Mouse (Mus musculus): Measurements from ENCODE around the gene Tead2. TPM values are rescaled to one million over a fixed set of nuclear protein-coding genes. Genes with fewer than 3 reads are reported as not detected.

Gene Tead2
- polyA plus RNA-seq (2012; rRNA removed; ENCODE audit: low replicate concordance), result 7.2 and 14.7 TPM in 2 replicates

GRCm38 (mm10) chr7:45215673-45216441 is at the start of gene Tead2:
Tead2 (plus strand) TSS chr7:45215753.

GRCm38 (mm10) chr7:45179469-45179868 is 36.1 kb upstream of the Tead2 start, which contains the start of gene Gfy:
Gfy (minus strand) TSS chr7:45179569.

GRCm38 (mm10) chr7:45180896-45181477 is 34.6 kb upstream of the Tead2 start, which contains the start of gene Pth2:
Pth2 (plus strand) TSS chr7:45180995.

GRCm38 (mm10) chr7:45204380-45205143 is 11.0 kb upstream of the Tead2 start, which contains the start of gene Ccdc155:
Ccdc155 (minus strand) TSS chr7:45204892.

GRCm38 (mm10) chr7:45211851-45212251 is 3.7 kb upstream of the Tead2 start, which contains the start of gene Dkkl1:
Dkkl1 (minus strand) TSS chr7:45212147.

GRCm38 (mm10) chr7:45238723-45239496 is 23.4 kb downstream of the Tead2 start, which contains the start of gene Cd37:
Cd37 (minus strand) TSS chr7:45239115.

GRCm38 (mm10) chr7:45240633-45241388 is 25.3 kb downstream of the Tead2 start, which contains the start of gene Slc6a16:
Slc6a16 (plus strand) TSS chr7:45241085.

GRCm38 (mm10) chr7:45277136-45277760 is 61.7 kb downstream of the Tead2 start, which contains the start of gene Slc6a21:
Slc6a21 (plus strand) TSS chr7:45277513.

Other genes with a start within 250 kb of the Tead2 start
- gene Cpt1c, start 240.9 kb upstream of the Tead2 start, polyA plus RNA-seq (2012; rRNA removed; ENCODE audit: low replicate concordance), result 6.7 and 11.1 TPM in 2 replicates
- 45.6 and 61.7 TPM in 2 replicates for gene Prmt1, start 229.2 kb upstream of the Tead2 start, polyA plus RNA-seq (2012; rRNA removed; ENCODE audit: low replicate concordance)
- gene Irf3, start 218.1 kb upstream of the Tead2 start, polyA plus RNA-seq (2012; rRNA removed; ENCODE audit: low replicate concordance), result 70.7 and 84.2 TPM in 2 replicates
- 26.3 and 28.8 TPM in 2 replicates for gene Bcl2l12, start 217.0 kb upstream of the Tead2 start, polyA plus RNA-seq (2012; rRNA removed; ENCODE audit: low replicate concordance)
- gene Scaf1, start 199.4 kb upstream of the Tead2 start, polyA plus RNA-seq (2012; rRNA removed; ENCODE audit: low replicate concordance), result 59.7 and 64.8 TPM in 2 replicates
- gene Rras, start 197.8 kb upstream of the Tead2 start, polyA plus RNA-seq (2012; rRNA removed; ENCODE audit: low replicate concordance), result 76.8 and 77.3 TPM in 2 replicates
- 8.5 and 9.7 TPM in 2 replicates for gene Prr12, start 162.9 kb upstream of the Tead2 start, polyA plus RNA-seq (2012; rRNA removed; ENCODE audit: low replicate concordance)
- gene Nosip, start 153.3 kb upstream of the Tead2 start, polyA plus RNA-seq (2012; rRNA removed; ENCODE audit: low replicate concordance), result 47.3 and 54.0 TPM in 2 replicates
- gene Prrg2, start 153.1 kb upstream of the Tead2 start, polyA plus RNA-seq (2012; rRNA removed; ENCODE audit: low replicate concordance), result 145 and 313 TPM in 2 replicates
- gene Rcn3, start 123.5 kb upstream of the Tead2 start, polyA plus RNA-seq (2012; rRNA removed; ENCODE audit: low replicate concordance), result 42.1 and 62.3 TPM in 2 replicates
- gene Fcgrt, start 111.9 kb upstream of the Tead2 start, polyA plus RNA-seq (2012; rRNA removed; ENCODE audit: low replicate concordance), result 84.8 and 148 TPM in 2 replicates
- 86.3 and 120 TPM in 2 replicates for gene Rps11, start 91.3 kb upstream of the Tead2 start, polyA plus RNA-seq (2012; rRNA removed; ENCODE audit: low replicate concordance)
- 462 and 1,279 TPM in 2 replicates for gene Rpl13a, start 87.0 kb upstream of the Tead2 start, polyA plus RNA-seq (2012; rRNA removed; ENCODE audit: low replicate concordance)
- 2.6 TPM in 1 of 2 replicates, not detected in the other for gene Gm45713, start 79.5 kb upstream of the Tead2 start, polyA plus RNA-seq (2012; rRNA removed; ENCODE audit: low replicate concordance)
- 41.6 and 41.8 TPM in 2 replicates for gene Flt3l, start 79.3 kb upstream of the Tead2 start, polyA plus RNA-seq (2012; rRNA removed; ENCODE audit: low replicate concordance)
- 33.6 and 51.7 TPM in 2 replicates for gene Pih1d1, start 61.5 kb upstream of the Tead2 start, polyA plus RNA-seq (2012; rRNA removed; ENCODE audit: low replicate concordance)
- 214 and 420 TPM in 2 replicates for gene Aldh16a1, start 61.2 kb upstream of the Tead2 start, polyA plus RNA-seq (2012; rRNA removed; ENCODE audit: low replicate concordance)
- 0.07 and 0.09 TPM in 2 replicates for gene Slc17a7, start 51.8 kb upstream of the Tead2 start, polyA plus RNA-seq (2012; rRNA removed; ENCODE audit: low replicate concordance)
- gene Gfy, start 36.2 kb upstream of the Tead2 start, polyA plus RNA-seq (2012; rRNA removed; ENCODE audit: low replicate concordance), result not detected in 2 replicates
- gene Pth2, start 34.8 kb upstream of the Tead2 start, polyA plus RNA-seq (2012; rRNA removed; ENCODE audit: low replicate concordance), result not detected in 2 replicates
- gene Ccdc155, start 10.9 kb upstream of the Tead2 start, polyA plus RNA-seq (2012; rRNA removed; ENCODE audit: low replicate concordance), result 0.04 TPM in 1 of 2 replicates, not detected in the other
- gene Dkkl1, start 3.6 kb upstream of the Tead2 start, polyA plus RNA-seq (2012; rRNA removed; ENCODE audit: low replicate concordance), result 0.11 and 1.4 TPM in 2 replicates
- 12.2 and 41.2 TPM in 2 replicates for gene Cd37, start 23.4 kb downstream of the Tead2 start, polyA plus RNA-seq (2012; rRNA removed; ENCODE audit: low replicate concordance)
- gene Slc6a16, start 25.3 kb downstream of the Tead2 start, polyA plus RNA-seq (2012; rRNA removed; ENCODE audit: low replicate concordance), result not detected in 2 replicates
- gene Slc6a21, start 61.8 kb downstream of the Tead2 start, polyA plus RNA-seq (2012; rRNA removed; ENCODE audit: low replicate concordance), result 0.13 TPM in 1 of 2 replicates, not detected in the other
- gene Trpm4, start 118.0 kb downstream of the Tead2 start, polyA plus RNA-seq (2012; rRNA removed; ENCODE audit: low replicate concordance), result 125 and 254 TPM in 2 replicates
- 0.09 and 0.55 TPM in 2 replicates for gene Hrc, start 119.5 kb downstream of the Tead2 start, polyA plus RNA-seq (2012; rRNA removed; ENCODE audit: low replicate concordance)
- 34.3 and 84.9 TPM in 2 replicates for gene Ppfia3, start 151.3 kb downstream of the Tead2 start, polyA plus RNA-seq (2012; rRNA removed; ENCODE audit: low replicate concordance)
- 2.5 and 6.3 TPM in 2 replicates for gene Lin7b, start 154.8 kb downstream of the Tead2 start, polyA plus RNA-seq (2012; rRNA removed; ENCODE audit: low replicate concordance)
- gene Snrnp70, start 180.0 kb downstream of the Tead2 start, polyA plus RNA-seq (2012; rRNA removed; ENCODE audit: low replicate concordance), result 112 and 146 TPM in 2 replicates
- 0.05 TPM in 2 replicates for gene Kcna7, start 189.9 kb downstream of the Tead2 start, polyA plus RNA-seq (2012; rRNA removed; ENCODE audit: low replicate concordance)
- gene Ntf5, start 197.9 kb downstream of the Tead2 start, polyA plus RNA-seq (2012; rRNA removed; ENCODE audit: low replicate concordance), result 0.05 and 0.39 TPM in 2 replicates
- 0.26 TPM in 1 of 2 replicates, not detected in the other for gene Lhb, start 205.1 kb downstream of the Tead2 start, polyA plus RNA-seq (2012; rRNA removed; ENCODE audit: low replicate concordance)
- 12.8 and 17.7 TPM in 2 replicates for gene Gys1, start 219.1 kb downstream of the Tead2 start, polyA plus RNA-seq (2012; rRNA removed; ENCODE audit: low replicate concordance)
- gene Ruvbl2, start 222.3 kb downstream of the Tead2 start, polyA plus RNA-seq (2012; rRNA removed; ENCODE audit: low replicate concordance), result 41.3 and 64.9 TPM in 2 replicates
- gene Ftl1, start 244.1 kb downstream of the Tead2 start, polyA plus RNA-seq (2012; rRNA removed; ENCODE audit: low replicate concordance), result 4,626 and 7,473 TPM in 2 replicates